Mouse (Mus musculus) layer of hippocampus, adult 9-10 months (tissue): ENCODE data around the gene Oxsm.

Source experiments
- DNase-seq: peaks from one replicate; pipeline ENCODE4 v3.0.0; 2022; ENCODE audit warnings: low spot score

The Oxsm gene

GRCm38 (mm10) chr14:16249171-16249874, at the start of gene Oxsm, which contains the start of gene Ngly1:
Gene Oxsm (minus strand): TSS chr14:16249808.
Gene Ngly1 (plus strand): TSS chr14:16249280.
- DNase-seq = peak; percentile 42

DNA sequence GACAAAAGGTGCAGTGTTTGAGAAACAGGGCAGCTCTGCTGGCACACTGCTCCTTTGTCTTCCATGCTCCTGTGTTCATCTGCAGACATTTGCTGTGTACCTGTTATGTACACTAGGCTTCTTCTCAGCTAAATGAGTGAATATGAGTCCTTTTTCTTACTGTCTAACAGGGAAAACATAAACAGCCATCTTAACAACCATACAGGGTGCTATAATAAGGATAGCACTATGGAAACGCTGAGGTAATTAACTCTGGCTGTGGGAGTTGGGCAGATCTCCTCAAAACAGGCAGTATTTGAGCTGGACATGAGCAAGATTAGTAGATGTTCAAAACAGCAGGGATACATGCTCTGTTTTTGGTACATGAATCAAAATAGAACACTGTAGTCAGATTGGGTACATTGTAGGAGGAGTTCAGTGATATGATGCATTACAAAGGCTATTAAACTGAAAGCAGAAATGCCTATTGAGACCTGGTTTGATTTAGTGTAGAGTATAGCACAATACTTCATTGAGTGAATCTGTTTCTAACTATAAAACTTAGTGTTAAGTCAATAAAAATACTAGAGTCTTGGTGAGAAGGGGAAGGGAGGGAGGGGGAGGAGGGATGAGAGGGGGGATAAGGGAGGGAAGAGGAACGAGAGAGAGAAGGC, 47.3 kb upstream of the Oxsm start:
- peak; percentile 6 for DNase-seq

DNA sequence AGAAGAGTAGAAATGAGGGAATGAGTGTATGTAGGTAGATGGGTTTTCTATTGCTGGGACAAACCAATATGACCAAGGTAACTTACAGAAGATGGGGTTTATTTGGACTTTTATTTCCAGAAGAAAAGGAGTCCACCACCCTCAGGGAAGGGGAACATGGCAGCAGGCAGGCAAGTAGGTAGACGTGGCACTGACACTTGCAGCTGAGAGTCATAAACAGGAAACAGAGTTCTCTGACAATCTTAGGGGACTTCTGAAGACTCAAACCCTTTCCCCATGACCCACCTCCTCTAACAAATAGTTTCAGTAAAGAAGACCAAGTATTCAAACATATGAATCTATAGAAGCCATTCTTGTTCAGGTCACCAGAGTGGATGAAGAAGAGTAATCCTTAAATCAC, 44.3 kb upstream of the Oxsm start:
- no peak for DNase-seq

DNA sequence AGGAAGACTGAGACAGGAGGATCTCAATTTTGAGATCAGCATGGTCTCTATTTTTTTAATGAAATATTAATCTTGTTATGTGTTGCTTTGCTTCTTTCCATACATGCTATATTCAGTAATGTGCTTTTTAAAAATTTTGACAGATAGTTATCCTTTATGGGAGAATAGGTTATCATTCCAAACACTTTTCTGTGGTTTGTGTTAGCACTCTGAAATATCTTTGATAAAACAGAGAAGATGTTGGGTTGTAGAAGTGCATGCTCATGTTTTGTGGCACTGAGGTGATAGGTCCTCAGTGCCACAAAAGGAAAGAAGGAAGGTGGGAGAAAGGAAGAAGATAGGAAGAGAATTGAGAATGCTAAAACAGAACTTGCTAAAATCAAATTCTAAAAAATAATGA, 43.4 kb upstream of the Oxsm start:
- no peak for DNase-seq

GRCm38 (mm10) chr14:16292371-16292770, 42.8 kb upstream of the Oxsm start:
- no peak for DNase-seq

DNA sequence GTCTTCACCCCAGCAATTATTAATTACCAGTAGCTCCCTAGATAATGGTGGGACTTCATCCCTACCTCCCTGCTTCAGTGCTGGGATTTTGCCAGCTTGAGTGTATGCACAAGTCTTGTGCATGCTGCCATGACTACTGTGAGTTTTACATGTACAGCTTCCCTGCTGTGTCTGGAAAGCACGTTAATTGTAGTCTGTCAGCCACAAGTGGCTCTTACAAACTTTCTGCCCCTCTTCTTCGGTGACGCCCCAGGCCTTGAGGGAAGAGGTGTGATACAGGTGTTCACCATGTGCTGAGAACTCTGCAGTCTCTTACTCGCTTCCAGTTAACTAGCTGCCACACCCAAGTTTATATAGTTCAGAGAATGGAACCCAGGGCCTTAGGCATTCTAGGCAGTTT, 34.4 kb upstream of the Oxsm start:
- DNase-seq = no peak

DNA sequence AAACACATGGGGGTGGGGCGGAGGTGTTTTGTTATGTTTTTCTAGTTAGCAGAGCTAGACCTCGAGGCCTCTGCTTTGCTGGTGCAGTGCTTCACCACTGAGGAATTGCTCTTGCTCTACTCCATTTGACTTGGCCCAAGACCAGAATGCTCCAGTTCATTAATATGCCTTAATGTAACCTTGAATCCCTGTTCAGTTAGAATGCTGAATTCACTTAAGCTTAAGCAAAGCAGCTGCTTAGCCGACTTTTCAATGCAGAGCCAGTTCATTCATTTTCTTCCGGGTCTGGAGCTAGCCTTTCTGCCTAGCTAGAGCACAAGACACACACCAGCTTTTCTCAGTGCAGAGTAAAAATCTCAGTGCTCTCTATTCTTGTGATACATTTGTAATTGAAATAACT, 29.6 kb upstream of the Oxsm start:
- no peak for DNase-seq

- DNase-seq = no peak
Observed at GRCm38 (mm10) chr14:16273677-16274076, 24.1 kb upstream of the Oxsm start.

- no peak for DNase-seq
Observed at GRCm38 (mm10) chr14:16269776-16270175, 20.2 kb upstream of the Oxsm start.

DNA sequence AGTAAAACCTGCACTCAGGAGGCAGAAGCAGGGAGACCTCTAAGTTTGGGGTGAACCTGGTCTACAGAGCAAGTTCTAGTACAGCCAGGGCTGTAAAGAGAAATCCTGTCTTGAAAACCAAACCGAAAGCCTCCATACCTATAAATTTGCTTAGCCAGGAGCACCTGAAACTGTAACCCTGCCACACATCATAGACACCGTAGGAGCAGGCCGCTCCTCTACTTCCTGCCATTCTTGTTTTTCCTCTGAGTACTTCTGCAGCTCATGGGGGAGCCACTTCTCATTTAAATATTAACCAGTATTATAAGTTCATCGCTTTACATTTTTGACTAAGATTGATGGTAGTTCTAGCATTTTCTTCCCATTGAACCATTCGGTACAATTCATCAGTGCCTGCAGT, 17.4 kb upstream of the Oxsm start:
- no peak for DNase-seq

GRCm38 (mm10) chr14:16261869-16262268, 12.3 kb upstream of the Oxsm start:
- no peak for DNase-seq

DNA sequence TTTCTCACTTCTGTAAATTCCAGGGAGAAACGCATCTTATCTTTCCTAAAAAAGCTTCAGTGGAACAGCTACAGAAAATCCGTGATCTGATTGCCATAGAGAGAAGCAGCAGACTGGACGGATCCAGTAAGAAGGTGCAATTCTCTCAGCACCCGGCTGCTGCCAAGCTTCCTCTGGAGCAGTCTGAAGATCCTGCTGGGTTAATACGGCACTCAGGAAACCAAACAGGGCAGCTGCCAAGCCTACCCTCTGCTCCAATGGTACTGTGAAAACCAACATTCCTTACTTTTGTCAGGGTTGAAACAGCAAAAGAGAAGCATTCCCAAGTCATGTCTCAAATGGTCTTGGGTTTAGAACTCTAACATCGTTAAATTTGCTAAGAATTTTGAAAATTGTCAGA, 10.9 kb upstream of the Oxsm start:
- DNase-seq = no peak

DNA sequence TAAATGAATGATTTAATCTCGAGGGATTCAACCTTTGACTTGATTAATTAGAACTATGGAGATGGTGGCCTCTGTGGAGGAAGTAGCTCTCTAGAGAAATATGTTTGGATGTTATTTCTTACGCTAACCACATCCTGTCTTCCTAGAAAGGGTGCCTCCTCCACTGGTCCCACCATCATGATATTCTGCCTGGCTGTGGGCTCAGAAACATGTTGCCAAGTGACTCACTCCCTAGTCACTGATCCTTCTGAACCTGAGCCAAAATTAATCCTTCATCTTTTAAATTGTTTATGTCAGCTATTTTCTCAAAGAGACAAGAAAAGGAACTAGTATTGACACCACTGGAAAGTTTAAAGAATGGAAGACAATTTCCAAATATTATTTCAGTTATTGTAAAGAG, 6.6 kb upstream of the Oxsm start:
- DNase-seq = no peak

- DNase-seq = no peak
Observed at GRCm38 (mm10) chr14:16255745-16256144, 6.1 kb upstream of the Oxsm start.

GRCm38 (mm10) chr14:16250099-16250498, 491 bp upstream of the Oxsm start:
- DNase-seq = no peak

- DNase-seq = no peak
Observed at GRCm38 (mm10) chr14:16248603-16249157, 928 bp downstream of the Oxsm start.

DNA sequence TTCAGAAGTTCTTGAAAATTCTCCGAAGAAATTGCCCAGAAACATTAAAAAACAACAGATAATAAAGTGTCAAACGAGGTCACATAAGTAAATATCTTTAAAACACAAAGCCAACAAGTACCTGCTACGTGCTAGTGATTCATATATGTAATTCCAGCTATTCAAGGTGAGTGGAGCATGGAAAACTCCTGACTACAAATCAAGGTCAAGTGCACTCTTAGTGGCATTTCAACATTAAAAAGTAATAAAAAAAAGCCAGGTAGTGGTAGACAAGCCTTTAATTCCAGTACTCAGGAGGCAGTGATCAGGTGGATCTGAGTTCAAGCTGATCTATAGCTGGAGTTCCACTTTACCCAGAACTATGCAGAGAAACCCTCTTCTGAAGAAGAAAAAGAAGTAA, 1.5 kb downstream of the Oxsm start:
- no peak for DNase-seq

DNA sequence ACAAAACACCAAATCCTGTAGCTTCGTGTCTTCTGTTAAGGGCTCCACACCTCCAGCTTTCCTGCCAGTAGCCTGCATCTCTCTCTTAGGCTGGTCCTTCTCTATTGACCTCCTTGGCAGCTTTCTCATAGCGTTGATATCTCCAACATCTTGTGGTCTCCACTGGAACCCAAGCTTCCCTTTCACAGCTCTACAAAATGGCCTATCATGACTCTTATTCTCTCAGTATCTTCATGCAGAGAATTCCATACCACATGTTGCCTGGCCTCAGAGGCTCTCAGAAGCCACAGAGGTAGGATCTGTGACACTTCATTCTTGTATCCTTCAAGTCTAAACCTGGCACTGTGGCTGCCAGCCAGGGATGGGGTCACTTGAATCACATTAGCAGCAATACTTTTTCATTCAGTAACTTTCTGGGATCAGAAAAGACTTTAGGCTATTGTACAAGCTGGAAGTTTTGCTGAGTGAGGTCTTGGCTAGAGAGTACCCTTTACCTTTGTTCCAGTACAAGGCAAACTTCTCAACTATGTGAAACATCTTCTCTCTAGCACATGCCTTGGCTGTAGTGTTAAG, 3.2 kb downstream of the Oxsm start:
- DNase-seq = no peak

GRCm38 (mm10) chr14:16245127-16245526, 4.5 kb downstream of the Oxsm start:
- DNase-seq = no peak

DNA sequence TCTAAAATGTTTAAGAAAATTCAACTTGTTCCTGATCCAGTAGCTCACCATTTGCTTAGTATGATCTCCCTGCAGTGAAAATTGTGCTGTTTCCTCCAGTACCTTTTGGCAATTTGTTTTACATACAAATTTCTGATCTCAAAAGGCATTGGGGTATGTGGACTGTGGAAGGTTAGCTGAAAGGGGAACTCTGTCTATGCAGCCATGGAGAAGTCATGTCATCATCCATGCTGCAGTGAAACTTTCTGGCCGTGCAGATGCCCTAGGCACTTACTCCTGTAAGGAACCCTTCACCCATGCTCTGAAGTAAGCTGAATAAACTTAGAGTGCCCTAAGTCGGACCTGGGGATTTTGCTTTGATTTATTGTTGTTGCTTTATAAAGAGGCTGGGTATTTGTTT, 5.2 kb downstream of the Oxsm start:
- no peak for DNase-seq

DNA sequence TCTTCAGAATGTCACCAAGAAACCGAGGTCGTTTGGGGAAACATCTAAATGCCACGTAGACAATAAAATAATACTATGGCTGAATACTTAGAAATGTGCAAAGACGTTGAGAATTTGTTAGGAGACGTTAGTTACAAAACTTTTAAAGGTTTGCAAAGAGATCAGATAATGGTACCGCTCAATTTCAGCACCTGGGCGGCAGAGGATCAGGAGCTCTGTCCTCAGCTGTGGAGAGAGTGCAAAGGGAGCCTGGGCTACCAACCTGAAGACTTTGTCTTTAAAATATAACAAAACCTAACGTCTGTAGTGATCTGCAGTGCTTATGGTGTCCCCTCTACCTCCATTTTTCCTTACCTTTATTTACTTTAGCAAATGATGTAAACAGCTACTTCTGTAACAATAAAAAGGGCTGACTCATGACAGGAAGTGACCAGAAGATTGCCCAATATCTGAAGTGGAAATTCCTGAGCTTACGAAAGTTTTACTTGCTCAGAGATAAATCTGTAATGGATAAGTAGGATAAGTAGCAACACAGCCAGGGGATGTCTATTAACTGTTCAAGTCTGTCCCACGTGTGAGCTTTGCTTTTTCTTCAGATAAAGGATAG, 5.9 kb downstream of the Oxsm start:
- DNase-seq = no peak

GRCm38 (mm10) chr14:16242947-16243602, 6.5 kb downstream of the Oxsm start:
- DNase-seq = peak; percentile 87
